Mouse (Mus musculus) CD8-positive naive resting alpha-beta T cell, adult 2 months (primary cell): Measurements from ENCODE around the gene Ccdc92b.

Experiments
- DNase-seq, 2 experiments: peaks; one replicate each; pipeline ENCODE4 v3.0.0; 2022; ENCODE audit warnings: low read depth in 2 of 2, low spot score in 2 of 2

The Ccdc92b gene

DNA sequence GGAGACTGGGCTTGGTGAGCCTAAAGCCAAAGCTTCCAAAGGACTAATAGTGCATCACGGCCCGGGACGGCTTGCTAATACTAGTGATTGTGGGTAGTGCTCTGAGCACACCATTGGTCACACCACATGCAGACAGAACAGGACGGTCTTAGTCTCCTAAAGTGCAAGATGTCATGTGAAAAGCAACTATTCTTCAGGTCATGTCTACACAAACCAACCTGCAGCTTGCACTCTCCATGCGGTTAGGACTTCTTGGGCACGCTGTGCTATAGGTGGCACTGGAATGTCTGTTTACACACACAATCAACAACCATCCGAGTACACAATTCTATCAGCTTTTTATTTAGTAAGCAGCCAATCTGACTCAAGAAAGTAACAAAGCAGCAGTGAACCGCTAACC is 55.3 kb downstream of the Ccdc92b start:
- no peak for DNase-seq

DNA sequence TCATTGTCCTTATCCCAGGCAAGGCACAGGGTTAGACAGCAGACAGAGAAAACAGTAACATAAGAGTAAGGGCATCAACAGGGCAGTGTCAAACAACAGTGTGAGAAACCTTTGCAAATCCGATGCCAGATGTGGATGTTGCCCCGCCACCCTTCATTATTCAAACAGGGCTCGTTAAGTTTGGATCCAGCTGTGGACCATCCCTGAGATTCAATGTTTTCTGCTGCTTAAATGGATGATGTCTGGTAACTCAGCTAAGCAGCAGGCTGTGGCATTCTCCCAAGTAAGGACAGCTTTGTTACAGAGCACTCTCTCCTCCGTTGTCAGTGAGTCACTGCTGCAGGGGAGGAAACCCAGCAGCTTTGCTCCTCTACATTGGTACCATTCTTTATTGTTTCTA is 55.8 kb downstream of the Ccdc92b start:
- DNase-seq: no peak
